Mouse (Mus musculus): ENCODE measurements at regions not wholly inside any gene's neighbourhood (a gene's known extent, or its start where the extent isn't known, plus 50 kb on each side); places are given as distances from the start of the nearest gene placed in this dataset.

DNA sequence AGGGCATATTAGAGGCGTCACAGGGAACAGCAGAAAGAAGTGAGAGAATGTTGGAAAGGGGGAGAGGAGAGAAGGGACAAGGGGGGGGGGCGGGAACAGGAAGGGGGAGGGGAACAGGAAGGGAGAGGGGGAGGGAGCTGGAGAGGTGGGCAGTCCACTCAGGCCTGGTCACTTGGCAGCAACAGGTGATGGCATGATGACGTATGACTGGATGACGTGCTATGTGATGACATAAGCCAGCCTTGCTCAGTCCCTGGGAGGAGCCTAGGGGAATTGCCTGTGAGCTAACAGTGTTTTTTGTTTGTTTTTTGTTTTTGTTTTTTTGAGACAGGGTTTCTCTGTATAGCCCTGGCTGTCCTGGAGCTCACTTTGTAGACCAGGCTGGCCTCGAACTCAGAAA, 80.6 kb downstream of the Sik1 start:
- ATAC-seq (replicated peaks; ENCODE audit: low read depth, poor library complexity, severe bottlenecking), result no peak

DNA sequence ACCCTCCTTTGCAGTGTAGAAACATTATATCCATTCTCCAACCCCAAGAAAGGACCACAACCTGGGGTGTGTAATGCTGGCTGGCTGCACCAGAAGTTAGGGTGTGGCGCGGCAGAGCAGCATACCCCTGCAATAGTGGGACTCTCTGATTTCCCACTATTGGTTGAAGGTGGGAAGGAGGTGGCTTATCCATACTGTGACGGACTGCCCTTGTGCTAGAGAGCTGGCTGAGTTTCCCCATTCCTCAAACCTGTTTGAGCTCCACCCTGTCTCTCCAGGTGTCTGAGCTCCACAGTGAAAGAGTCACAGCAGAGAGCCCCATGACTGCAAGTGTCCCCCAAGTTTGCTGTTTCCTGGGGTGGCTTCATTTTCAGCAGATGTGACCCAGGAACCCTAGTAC, 79.6 kb downstream of the Sik1 start:
- no peak for ATAC-seq (replicated peaks; ENCODE audit: low read depth, poor library complexity, severe bottlenecking)

DNA sequence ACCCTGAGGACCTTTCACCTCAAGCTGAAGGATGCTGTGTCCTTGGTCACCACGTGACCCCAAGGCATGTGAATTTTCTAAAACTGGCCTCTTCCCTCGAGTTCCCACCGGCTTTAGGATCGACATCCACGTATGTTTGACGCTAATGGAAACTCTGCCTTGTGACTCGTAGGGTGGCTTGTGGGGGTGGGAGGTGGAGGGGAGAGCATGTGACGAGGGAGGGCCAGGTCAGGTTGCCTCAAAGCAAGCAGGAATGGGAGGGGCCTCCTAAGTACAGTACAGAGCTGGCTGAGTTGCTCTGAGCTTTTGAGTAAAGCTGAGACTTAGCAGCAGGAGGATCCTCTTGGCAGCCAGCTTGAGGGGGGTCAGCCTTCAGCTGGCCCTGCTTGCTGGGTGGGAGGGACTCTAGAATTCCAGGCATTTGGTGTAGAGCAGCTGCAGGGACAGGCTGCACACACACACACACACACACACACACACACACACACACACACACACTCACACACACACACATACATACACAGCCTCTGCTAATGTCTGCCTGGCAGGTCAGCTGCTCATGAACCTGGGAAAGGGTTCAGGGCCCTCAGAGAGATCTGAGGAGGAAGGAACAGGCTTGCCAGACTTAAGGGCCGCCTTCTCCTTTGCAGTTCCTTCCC, 78.5 kb downstream of the Sik1 start:
- ATAC-seq (replicated peaks; ENCODE audit: low read depth, poor library complexity, severe bottlenecking), result no peak

DNA sequence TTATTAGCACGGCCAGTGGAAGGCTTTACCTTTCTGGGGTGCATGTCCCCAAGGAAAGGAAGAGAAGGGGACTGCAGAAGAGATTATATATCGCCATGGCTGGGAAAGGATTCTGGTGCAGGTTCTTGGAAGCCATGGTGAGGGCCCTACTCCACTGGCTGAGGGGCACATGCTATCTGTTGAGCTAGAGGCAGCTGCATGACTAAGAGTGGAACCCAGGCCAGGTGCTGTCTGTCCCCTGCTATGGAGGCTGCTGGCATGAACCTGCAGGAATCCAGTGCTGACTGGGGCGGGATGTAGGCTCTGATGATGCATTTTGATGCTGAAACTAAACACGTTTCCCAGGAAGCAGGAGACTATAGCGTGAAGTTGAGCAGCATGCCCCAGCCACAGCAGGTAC, 77.9 kb downstream of the Sik1 start:
- no peak for ATAC-seq (replicated peaks; ENCODE audit: low read depth, poor library complexity, severe bottlenecking)

DNA sequence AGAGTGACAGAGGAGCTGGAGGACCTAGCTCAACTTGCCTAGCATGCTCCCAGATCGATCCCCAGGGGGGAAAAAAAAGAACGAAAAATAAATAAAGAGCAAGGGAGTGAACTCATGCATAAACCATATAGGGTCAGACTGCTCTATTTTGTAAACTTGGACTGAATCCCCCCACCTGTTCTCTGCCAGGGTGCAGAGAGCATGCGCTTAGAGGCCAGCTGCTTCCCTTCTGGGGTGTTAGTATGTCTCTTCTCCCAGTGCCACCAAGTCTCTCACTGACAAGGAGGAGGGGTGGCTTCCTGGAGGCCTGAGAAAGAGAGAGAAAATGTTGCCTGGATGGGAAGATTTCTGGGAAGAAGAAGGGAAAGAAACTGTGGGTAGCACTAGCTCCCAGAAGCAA, 76.1 kb downstream of the Sik1 start:
- ATAC-seq (replicated peaks; ENCODE audit: low read depth, poor library complexity, severe bottlenecking), result no peak

DNA sequence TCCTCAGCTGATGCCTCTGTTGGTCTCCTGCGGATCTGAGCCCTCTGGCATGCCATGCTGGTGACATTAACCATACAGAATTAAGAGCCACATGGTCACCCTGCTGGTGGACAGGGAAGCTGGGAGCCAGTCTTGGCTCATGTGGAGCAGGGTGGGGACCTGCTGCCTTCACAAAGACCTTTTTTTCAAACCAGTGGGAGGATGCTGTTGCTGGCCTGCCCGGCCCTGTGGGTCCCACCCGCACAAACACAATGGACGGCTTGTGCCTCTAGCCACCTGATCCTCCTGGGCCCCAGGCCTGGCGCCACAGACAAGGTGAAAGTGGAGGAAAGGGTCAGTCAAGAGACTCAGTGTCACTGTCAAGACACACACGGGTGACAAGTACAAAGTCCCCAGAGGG, 73.4 kb downstream of the Sik1 start:
- no peak for ATAC-seq (replicated peaks; ENCODE audit: low read depth, poor library complexity, severe bottlenecking)

DNA sequence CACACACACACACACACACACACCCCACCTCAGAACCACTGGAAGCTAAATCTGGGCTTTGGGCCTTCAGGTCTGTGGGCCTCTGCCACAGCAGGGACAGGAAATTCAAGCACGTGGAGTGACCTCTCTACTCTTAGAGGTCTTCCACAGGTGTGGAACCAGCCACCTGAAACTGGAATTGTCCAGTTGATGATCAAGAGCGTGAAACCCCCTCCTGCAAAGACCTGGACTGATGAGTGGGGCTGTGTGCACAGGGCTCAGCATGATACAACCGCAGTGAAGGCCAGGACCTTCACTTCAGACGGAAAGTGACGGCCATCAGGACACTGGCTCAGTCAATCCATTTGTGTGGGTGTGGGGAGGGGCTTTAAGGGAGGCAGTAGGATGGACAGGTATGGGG, 72.5 kb downstream of the Sik1 start:
- ATAC-seq (replicated peaks; ENCODE audit: low read depth, poor library complexity, severe bottlenecking), result no peak

DNA sequence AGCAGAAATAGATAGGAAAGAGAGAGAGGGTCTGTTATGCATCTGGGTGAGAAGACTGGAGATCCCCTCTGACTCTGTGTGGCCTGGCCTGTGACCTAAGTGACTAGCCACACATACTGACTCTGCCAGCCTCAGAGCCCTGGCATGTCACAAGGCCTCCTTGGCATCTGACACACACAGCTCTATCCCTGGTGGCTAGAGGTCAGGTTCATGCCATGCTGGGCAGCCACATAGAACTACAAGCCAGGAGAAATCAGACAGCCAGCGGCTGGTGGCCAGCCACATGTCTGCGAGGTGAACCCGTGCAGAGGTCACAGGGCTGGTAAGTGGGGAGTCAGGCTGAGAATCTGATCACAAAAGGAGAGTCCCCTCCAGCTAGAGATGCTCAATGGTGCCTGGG, 67.3 kb downstream of the Sik1 start:
- no peak for ATAC-seq (replicated peaks; ENCODE audit: low read depth, poor library complexity, severe bottlenecking)

DNA sequence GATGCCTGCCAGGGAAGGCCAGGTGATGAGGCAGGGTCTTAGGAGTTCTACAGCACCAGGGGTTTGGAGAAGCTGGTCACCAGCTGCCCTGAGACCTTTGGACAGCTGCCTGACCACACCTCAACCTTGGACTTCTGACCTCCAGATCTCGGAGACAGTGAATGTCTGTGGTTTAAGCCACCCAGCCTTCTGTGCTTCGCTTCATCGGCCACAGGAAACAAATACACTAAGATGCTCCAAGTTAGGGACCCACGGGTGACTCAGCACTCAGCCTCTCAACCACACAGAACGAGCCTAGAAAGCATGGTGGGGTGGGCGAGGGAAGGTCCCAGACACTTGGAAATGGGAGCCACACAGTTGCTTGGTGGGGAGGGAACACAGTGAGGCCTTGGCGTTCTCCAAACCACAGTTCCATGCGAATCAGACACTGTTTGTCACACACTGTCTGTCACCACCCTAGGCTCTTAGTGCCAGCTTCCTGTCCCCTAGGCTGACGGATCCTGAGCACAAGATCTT, 66.5 kb downstream of the Sik1 start:
- peak; percentile 61 for ATAC-seq (replicated peaks; ENCODE audit: low read depth, poor library complexity, severe bottlenecking)

DNA sequence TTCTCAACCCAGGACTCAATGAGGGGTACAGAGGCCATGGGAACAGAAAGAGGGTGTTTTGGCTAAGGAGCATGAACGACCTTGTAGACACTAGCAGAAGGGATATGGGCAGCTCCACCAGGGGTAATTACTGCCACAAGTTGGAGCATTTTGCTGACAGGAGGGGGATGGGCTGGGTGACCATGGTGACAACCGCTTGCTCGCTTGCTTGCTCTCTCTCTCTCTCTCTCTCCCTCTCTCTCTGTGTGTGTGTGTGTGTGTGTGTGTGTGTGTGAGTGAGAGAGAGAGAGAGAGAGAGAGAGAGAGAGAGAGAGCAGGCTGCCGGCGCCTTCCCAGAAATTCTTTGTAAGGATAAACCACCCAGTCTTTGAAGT, 65.7 kb downstream of the Sik1 start:
- no peak for ATAC-seq (replicated peaks; ENCODE audit: low read depth, poor library complexity, severe bottlenecking)

DNA sequence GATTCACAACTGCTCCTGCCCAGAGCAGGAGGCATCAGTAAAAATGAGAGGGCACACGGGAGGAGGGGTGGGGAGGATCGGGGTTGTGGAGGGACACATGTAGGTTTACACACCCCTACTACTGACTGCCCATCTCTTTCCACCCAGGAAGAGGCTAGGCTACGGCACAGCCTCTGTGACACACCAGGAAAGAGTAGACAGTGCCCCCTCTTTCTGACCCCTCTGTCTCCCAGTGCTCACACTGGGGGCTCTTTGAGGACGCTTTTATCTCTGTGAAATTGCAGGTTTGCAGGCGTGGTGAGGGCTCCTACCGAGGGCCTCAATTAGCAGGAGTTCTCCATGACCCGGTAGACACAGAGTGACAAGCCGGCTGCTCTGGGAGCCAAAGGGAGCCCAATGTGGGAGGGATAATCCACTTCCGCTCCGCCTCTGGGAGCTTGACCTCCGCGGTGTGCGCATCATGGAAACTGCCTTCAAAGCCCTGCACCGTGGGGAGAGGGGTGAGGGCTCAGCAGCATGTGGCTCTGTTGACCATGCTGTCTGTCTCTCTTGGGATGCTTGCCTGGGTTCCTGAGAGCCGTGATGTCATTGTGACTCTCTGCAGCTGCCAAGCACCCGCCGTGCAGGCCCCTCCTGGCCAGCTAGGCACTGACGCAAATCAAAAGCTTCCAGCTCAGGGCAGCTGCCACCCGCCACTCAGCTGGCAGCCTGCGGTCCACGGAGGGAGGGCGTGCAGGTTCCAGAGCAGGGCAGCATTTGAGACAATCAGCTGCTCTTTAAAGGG, 65.1 kb downstream of the Sik1 start:
- ATAC-seq (replicated peaks; ENCODE audit: low read depth, poor library complexity, severe bottlenecking), result peak; percentile 23

DNA sequence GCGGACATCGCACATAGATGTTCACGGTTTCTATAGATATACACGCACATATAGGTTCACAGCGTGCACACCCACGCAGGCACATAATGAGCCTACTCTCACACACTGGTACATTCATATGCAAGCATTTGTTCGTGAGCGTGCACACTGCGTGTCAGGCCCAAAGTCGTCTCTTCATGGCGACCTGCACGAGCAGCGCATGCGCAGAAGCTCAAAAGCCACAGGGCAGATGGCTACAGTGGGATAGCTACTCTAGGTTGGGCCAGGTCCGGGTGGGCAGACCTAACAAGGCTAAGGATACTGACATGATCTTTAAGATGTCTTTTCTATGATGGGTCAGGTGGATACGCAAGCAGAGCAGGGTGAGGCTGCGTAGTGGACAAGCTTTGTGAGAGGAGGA, 63.9 kb downstream of the Sik1 start:
- no peak for ATAC-seq (replicated peaks; ENCODE audit: low read depth, poor library complexity, severe bottlenecking)

DNA sequence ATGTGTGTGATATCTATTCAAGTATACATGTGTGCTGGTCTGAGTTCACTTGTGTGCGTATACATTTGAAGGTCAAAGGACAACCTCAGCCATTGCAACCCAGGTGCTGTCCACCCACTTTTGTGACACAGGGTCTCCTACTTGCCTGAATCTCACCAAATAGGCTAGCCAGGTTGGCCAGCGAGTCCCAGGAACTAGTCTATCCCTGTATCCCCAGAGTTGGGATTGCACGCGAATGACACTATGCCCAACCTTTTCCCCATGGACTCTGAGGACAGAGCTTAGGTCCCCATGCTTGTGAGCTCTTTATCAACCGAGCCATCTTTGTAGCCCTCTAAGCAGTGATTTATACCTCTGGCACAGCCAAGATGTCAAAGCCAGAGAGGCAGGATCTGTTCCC, 62.6 kb downstream of the Sik1 start:
- ATAC-seq (replicated peaks; ENCODE audit: low read depth, poor library complexity, severe bottlenecking), result no peak

DNA sequence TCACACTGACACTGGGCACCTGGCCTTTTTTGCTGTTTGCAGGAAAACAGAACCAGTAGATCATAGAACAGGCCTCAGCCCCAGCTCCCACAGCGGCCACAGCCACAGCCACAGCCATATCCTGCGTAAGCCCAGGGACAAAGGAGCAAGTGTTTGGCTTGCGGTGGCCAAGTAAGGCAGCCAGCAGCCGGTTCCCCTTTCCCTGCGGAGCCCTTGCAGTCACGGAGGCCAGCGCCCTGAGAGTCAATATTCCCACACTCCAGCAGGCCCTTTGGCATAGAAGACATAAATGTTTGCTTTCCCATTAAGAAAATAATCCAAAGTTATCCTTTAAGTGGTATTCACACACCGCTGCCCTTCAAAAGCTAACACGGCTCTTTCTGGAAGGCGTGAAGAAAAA, 62.1 kb downstream of the Sik1 start:
- ATAC-seq (replicated peaks; ENCODE audit: low read depth, poor library complexity, severe bottlenecking), result peak; percentile 75

DNA sequence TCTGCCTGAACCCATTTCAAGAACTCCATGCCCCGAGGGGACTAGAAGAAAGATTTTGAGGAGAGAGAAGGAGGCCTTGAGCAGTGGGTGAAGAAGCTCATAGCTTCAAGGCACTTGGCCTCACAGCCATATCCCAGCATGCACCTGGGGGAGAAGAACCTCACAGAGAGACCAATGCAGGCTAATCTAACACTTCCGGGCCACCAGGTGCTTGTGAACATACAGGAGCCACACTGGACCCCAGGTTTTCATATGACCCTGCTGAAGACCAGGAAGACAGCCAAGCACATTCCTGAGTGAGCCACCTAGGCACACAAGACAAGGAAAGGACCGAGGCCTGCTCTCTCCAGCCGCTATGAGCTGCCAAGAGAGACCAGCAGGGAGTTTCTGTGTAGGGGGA, 61.6 kb downstream of the Sik1 start:
- no peak for ATAC-seq (replicated peaks; ENCODE audit: low read depth, poor library complexity, severe bottlenecking)
